In genomic region chr11:75655621-75656545, GRCm38 (mm10) we compare ENCODE assay signal across 8 mouse cellular contexts. TPM values are rescaled to one million over a fixed set of nuclear protein-coding genes. Genes with fewer than 3 reads are reported as not detected.
DNase-seq lines count a peak whose midpoint lies in the region; ATAC-seq and TF ChIP-seq lines count a peak whose summit lies in the region.

No protein-coding gene starts in this region.

- peak overlapping the region; percentile 62 for H3K4me3 ChIP-seq in heart, adult 2 months
- peak overlapping the region; percentile 59 to 85 for H3K4me3 ChIP-seq in liver, embryonic 14.5 days (ENCODE audit: insufficient read depth in 1 of 2, low read depth in 2 of 2, low read length in 2 of 2)
- H3K4me3 ChIP-seq in neural tube, embryonic 11.5 days (ENCODE audit: low read depth, low read length): peak overlapping the region; percentile 51
- peak overlapping the region; percentile 81 for H3K4me3 ChIP-seq in stomach, embryonic 16.5 days (replicated peaks; ENCODE audit: low read length)

- H3K36me3 ChIP-seq in heart, adult 2 months (ENCODE audit: control insufficient read depth, insufficient read depth, low read length): peaks cover 2% of the 10 kb centered on the region; the same call in 1 of the 2 replicates
- no peaks in the 10 kb centered on the region; the same call in 1 of the 2 replicates for H3K36me3 ChIP-seq in liver, embryonic 14.5 days (replicated peaks; ENCODE audit: control insufficient read depth, insufficient read depth, low read depth)
- H3K36me3 ChIP-seq in neural tube, embryonic 11.5 days (ENCODE audit: control insufficient read depth, insufficient read depth, low read length): no peaks in the 10 kb centered on the region; the same call in 1 of the 2 replicates
- H3K36me3 ChIP-seq in stomach, embryonic 16.5 days (ENCODE audit: control insufficient read depth, insufficient read depth, low read length): peaks cover 6% of the 10 kb centered on the region

- WGBS in heart, adult 2 months: under 1% methylated on average over 78 of the region's 78 CpGs
- under 1% methylated on average over 77 of the region's 78 CpGs for WGBS in liver, embryonic 14.5 days (ENCODE audit: insufficient replicate concordance)
- WGBS in neural tube, embryonic 11.5 days: 3% methylated on average over 70 of the region's 78 CpGs
- under 1% methylated on average over 78 of the region's 78 CpGs for WGBS in stomach, embryonic 16.5 days

- TF ChIP-seq CTCF in heart, adult 2 months (IDR thresholded peaks at IDR 0.05): no peak
- TF ChIP-seq CTCF in liver, embryonic 14.5 days (IDR thresholded peaks at IDR 0.05; ENCODE audit: low read depth): no peak

- no peaks in the 10 kb centered on the region for H3K27me3 ChIP-seq in heart, adult 2 months (ENCODE audit: control insufficient read depth, insufficient read depth, low read length)
- no peaks in the 10 kb centered on the region for H3K27me3 ChIP-seq in liver, embryonic 14.5 days (ENCODE audit: control insufficient read depth, insufficient read depth, low read length)
- H3K27me3 ChIP-seq in neural tube, embryonic 11.5 days (ENCODE audit: control insufficient read depth, insufficient read depth, low read length): peaks cover 18% of the 10 kb centered on the region
- H3K27me3 ChIP-seq in stomach, embryonic 16.5 days (ENCODE audit: control insufficient read depth, insufficient read depth, low read length): no peaks in the 10 kb centered on the region

- H3K4me2 ChIP-seq in liver, embryonic 14.5 days (ENCODE audit: low read depth): peak overlapping the region; percentile 96
- peak overlapping the region; percentile 76 for H3K4me2 ChIP-seq in neural tube, embryonic 11.5 days (ENCODE audit: low read depth)
- H3K4me2 ChIP-seq in stomach, embryonic 16.5 days (ENCODE audit: low read depth, low read length): peak overlapping the region; percentile 66

- peak; percentile 60 for TF ChIP-seq POLR2A in heart, adult 2 months (IDR thresholded peaks at IDR 0.05; ENCODE audit: insufficient read depth, low read depth, low read length)

- DNase-seq in left cerebral cortex, adult 18-20 months (ENCODE audit: low spot score in 2 of 2): peak; percentile 43 to 52
- DNase-seq in left cerebral cortex, adult 11 months (ENCODE audit: low spot score): no peak
- peak; percentile 78 for DNase-seq in embryo, embryonic 9.5 days (ENCODE audit: extremely low spot score)
- peak; percentile 90 to 92 for DNase-seq in heart, adult 2 months
- peak; percentile 89 for DNase-seq in kidney, adult 18-20 months
- peak in 1 of 3 experiments; percentile 56 for DNase-seq in liver, embryonic 14.5 days (ENCODE audit: low read depth in 3 of 3, low spot score in 3 of 3)
- peak; percentile 65 for DNase-seq in neural tube, embryonic 11.5 days (ENCODE audit: low spot score)

- H3K9ac ChIP-seq in heart, adult 2 months (ENCODE audit: low read depth, low read length): peak overlapping the region; percentile 74
- peak overlapping the region; percentile 82 for H3K9ac ChIP-seq in liver, embryonic 14.5 days (replicated peaks)
- H3K9ac ChIP-seq in neural tube, embryonic 11.5 days (ENCODE audit: low read length): peak overlapping the region; percentile 75
- peak overlapping the region; percentile 90 for H3K9ac ChIP-seq in stomach, embryonic 16.5 days (ENCODE audit: low read length)

- peak; percentile 52; the same call in 1 of the 2 replicates for TF ChIP-seq EP300 in heart, adult 2 months (IDR thresholded peaks at IDR 0.05; ENCODE audit: insufficient read depth, low read depth, low read length)
- no peak for TF ChIP-seq EP300 in liver, embryonic 14.5 days (IDR thresholded peaks at IDR 0.05; ENCODE audit: low read depth)

- peaks cover 26% of the 10 kb centered on the region for H3K4me1 ChIP-seq in heart, adult 2 months (ENCODE audit: control insufficient read depth, insufficient read depth, low read length)
- H3K4me1 ChIP-seq in liver, embryonic 14.5 days (replicated peaks; ENCODE audit: control insufficient read depth in 2 of 2, insufficient read depth in 2 of 2, low read length in 1 of 2): peaks cover 36% of the 10 kb centered on the region in 2 experiments
- peaks cover 20% of the 10 kb centered on the region for H3K4me1 ChIP-seq in neural tube, embryonic 11.5 days (ENCODE audit: control insufficient read depth, insufficient read depth, low read length)
- H3K4me1 ChIP-seq in stomach, embryonic 16.5 days (ENCODE audit: control insufficient read depth, insufficient read depth, low read length): peaks cover 40% of the 10 kb centered on the region

- peak; percentile 21 for ATAC-seq in liver, embryonic 14.5 days (ENCODE audit: insufficient read depth)
- peak; percentile 3; the same call in 1 of the 2 replicates for ATAC-seq in neural tube, embryonic 11.5 days (ENCODE audit: insufficient read depth, low FRiP score, low TSS enrichment)
- peak; percentile 60 for ATAC-seq in stomach, embryonic 16.5 days (ENCODE audit: insufficient read depth, low FRiP score)

- H3K9me3 ChIP-seq in liver, embryonic 14.5 days (ENCODE audit: control insufficient read depth, low read length): no peaks in the 10 kb centered on the region
- no peaks in the 10 kb centered on the region for H3K9me3 ChIP-seq in neural tube, embryonic 11.5 days (ENCODE audit: control insufficient read depth, low read length)
- H3K9me3 ChIP-seq in stomach, embryonic 16.5 days (replicated peaks; ENCODE audit: control insufficient read depth, low read length): no peaks in the 10 kb centered on the region

- peak overlapping the region; percentile 99 for H3K27ac ChIP-seq in heart, adult 2 months
- H3K27ac ChIP-seq in liver, embryonic 14.5 days: peak overlapping the region; percentile 92
- 0 out of 2 replicates have a peak overlapping the region, but pooled peaks have one; percentile 1 for H3K27ac ChIP-seq in neural tube, embryonic 11.5 days (ENCODE audit: low read depth, low read length)
- peak overlapping the region; percentile 91 for H3K27ac ChIP-seq in stomach, embryonic 16.5 days (ENCODE audit: low read length)

- intact Hi-C loops in heart, adult 2 months (cut with DNase I): loop anchor here (2.0 kb wide), 2 partner anchors 23 to 77 kb away; partner anchors contain the start of genes Crk and Ywhae

- H3K79me2 ChIP-seq in heart, adult 2 months (replicated peaks; ENCODE audit: control insufficient read depth, insufficient read depth, low read length): no peaks in the 10 kb centered on the region

RNA-seq across cellular contexts. Expression of gene Myo1c, which starts 5.6 kb away (rescaled TPM):
- 10 to 100 TPM; 20.9 to 25.1 TPM for total RNA-seq in left cerebral cortex, adult 18-20 months (2021)
- total RNA-seq in heart, adult 2 months (2021): 100 to 1,000 TPM in 1 of 2 experiments, 10 to 100 TPM in 1; 96.9 to 105 TPM
- 68.7 and 94.7 TPM in 2 replicates for polyA plus RNA-seq in heart, adult 2 months (2012; rRNA removed)
- polyA plus RNA-seq in liver, embryonic 14.5 days (2012; rRNA removed): 12.8 and 14.4 TPM in 2 replicates
- 12.6 and 16.3 TPM in 2 replicates for polyA plus RNA-seq in liver, embryonic 14.5 days (2014; fragmentation: Nextera tagmentation; extraction: Ambion mirVana)
- polyA plus RNA-seq in neural tube, embryonic 11.5 days (2014; fragmentation: Nextera tagmentation; extraction: Ambion mirVana): 13.0 and 13.8 TPM in 2 replicates
- 70.5 and 74.3 TPM in 2 replicates for polyA plus RNA-seq in stomach, embryonic 16.5 days (2015; fragmentation: Nextera tagmentation; extraction: Ambion mirVana)

RNA-seq across cellular contexts. Expression of gene Crk, which starts 23.2 kb away (rescaled TPM):
- total RNA-seq in left cerebral cortex, adult 18-20 months (2021): 100 to 1,000 TPM; 126 to 132 TPM
- 10 to 100 TPM; 82.9 to 90.3 TPM for total RNA-seq in heart, adult 2 months (2021)
- 27.6 and 64.4 TPM in 2 replicates for polyA plus RNA-seq in heart, adult 2 months (2012; rRNA removed)
- polyA plus RNA-seq in liver, embryonic 14.5 days (2012; rRNA removed): 15.0 and 20.1 TPM in 2 replicates
- 24.5 and 27.7 TPM in 2 replicates for polyA plus RNA-seq in liver, embryonic 14.5 days (2014; fragmentation: Nextera tagmentation; extraction: Ambion mirVana)
- 125 and 134 TPM in 2 replicates for polyA plus RNA-seq in neural tube, embryonic 11.5 days (2014; fragmentation: Nextera tagmentation; extraction: Ambion mirVana)
- polyA plus RNA-seq in stomach, embryonic 16.5 days (2015; fragmentation: Nextera tagmentation; extraction: Ambion mirVana): 106 and 107 TPM in 2 replicates

RNA-seq across cellular contexts. Expression of gene Inpp5k, which starts 25.1 kb away (rescaled TPM):
- 10 to 100 TPM; 36.1 to 36.6 TPM for total RNA-seq in left cerebral cortex, adult 18-20 months (2021)
- total RNA-seq in heart, adult 2 months (2021): 10 to 100 TPM; 24.5 to 30.2 TPM
- 42.8 and 59.8 TPM in 2 replicates for polyA plus RNA-seq in heart, adult 2 months (2012; rRNA removed)
- polyA plus RNA-seq in liver, embryonic 14.5 days (2012; rRNA removed): 10.8 and 13.0 TPM in 2 replicates
- polyA plus RNA-seq in liver, embryonic 14.5 days (2014; fragmentation: Nextera tagmentation; extraction: Ambion mirVana): 16.3 and 17.0 TPM in 2 replicates
- polyA plus RNA-seq in neural tube, embryonic 11.5 days (2014; fragmentation: Nextera tagmentation; extraction: Ambion mirVana): 26.2 and 28.4 TPM in 2 replicates
- 20.6 and 24.2 TPM in 2 replicates for polyA plus RNA-seq in stomach, embryonic 16.5 days (2015; fragmentation: Nextera tagmentation; extraction: Ambion mirVana)

Comparison
In these comparisons a context has a peak if more than half of its experiments do, and no peak if none do; other contexts are left out.
1. H3K27ac ChIP-seq: peak in every context shown above with its lines; median percentile 99 in heart, adult 2 months; 92 in liver, embryonic 14.5 days; 91 in stomach, embryonic 16.5 days; 1 in neural tube, embryonic 11.5 days.
2. ATAC-seq: peak in every context shown above with its lines; median percentile 60 in stomach, embryonic 16.5 days; 21 in liver, embryonic 14.5 days; 3 in neural tube, embryonic 11.5 days.